Mouse (Mus musculus) embryonic facial prominence, embryonic 12.5 days (tissue): ENCODE measurements around the gene Ncoa6. TPM values are rescaled to one million over a fixed set of nuclear protein-coding genes. Genes with fewer than 3 reads are reported as not detected.

ENCODE experiments used
- ATAC-seq: fragments of 200-750 bp; cut with Nextera tagmentation; 2 replicates; pipeline ENCODE4 v1.8.0; 2017; ENCODE audit not compliant: insufficient number of reproducible peaks, insufficient read depth, low FRiP score, low TSS enrichment
- H3K27ac ChIP-seq: fragments of 300-500 bp; sonication (generic); 2 replicates; pipeline ENCODE4 v1.5.1; 2016; ENCODE audit warnings: mild to moderate bottlenecking
- H3K27me3 ChIP-seq: fragments of 300-500 bp; sonication (generic); 2 replicates; pipeline ENCODE4 v1.6.1; 2016; ENCODE audit warnings: mild to moderate bottlenecking, moderate library complexity
- H3K36me3 ChIP-seq: fragments of 300-500 bp; sonication (generic); 2 replicates; pipeline ENCODE4 v1.6.1; 2016; ENCODE audit warnings: mild to moderate bottlenecking
- H3K4me1 ChIP-seq: fragments of 300-500 bp; sonication (generic); 2 replicates; pipeline ENCODE4 v1.6.1; 2016
- H3K4me2 ChIP-seq: fragments of 300-500 bp; sonication (generic); replicated peaks from 2 replicates; pipeline ENCODE4 v1.6.1; 2016; ENCODE audit warnings: mild to moderate bottlenecking, moderate library complexity
- H3K4me3 ChIP-seq: fragments of 300-500 bp; sonication (generic); 2 replicates; pipeline ENCODE4 v1.5.1; 2016; ENCODE audit warnings: mild to moderate bottlenecking
- H3K9ac ChIP-seq: fragments of 300-500 bp; sonication (generic); 2 replicates; pipeline ENCODE4 v1.6.1; 2016; ENCODE audit warnings: mild to moderate bottlenecking, moderate library complexity
- H3K9me3 ChIP-seq: fragments of 300-500 bp; sonication (generic); 2 replicates; pipeline ENCODE4 v1.6.1; 2016; ENCODE audit warnings: mild to moderate bottlenecking, moderate library complexity
- WGBS: fragments of 180-500 bp; shearing (Covaris S2); methylation state at CpG from one replicate; pipeline ENCODE4 v1.1.7; 2016; 5-methylcytosine and 5-hydroxymethylcytosine counted together
- polyA plus RNA-seq: library from polyadenylated mRNA; unstranded; fragments of >200 nt; fragmentation: Nextera tagmentation; extraction: Ambion mirVana; gene quantifications from 2 replicates; pipeline ENCODE4 v1.2.1, GENCODE M21; 2016

Gene Ncoa6
- 27.3 and 28.2 TPM in 2 replicates for polyA plus RNA-seq

- Histone ChIP-seq H3K4me2 (peak within 1 kb of the TSS; percentile 62), H3K4me3 (peak within 1 kb of the TSS; percentile 86), H3K9me3 (no peaks in the 10 kb centered on the region), H3K27ac (peak within 1 kb of the TSS; percentile 90), H3K9ac (peak within 1 kb of the TSS; percentile 94), H3K4me1 (peaks cover 13% of the 10 kb centered on the region; the same call in 1 of the 2 replicates), H3K36me3 (no peaks in the 10 kb centered on the region), H3K27me3 (no peaks in the 10 kb centered on the region)
- peak; percentile 77 for ATAC-seq
- WGBS = under 1% methylated on average over 52 of the region's 72 CpGs
These were observed at the start of gene Ncoa6 for GRCm38 (mm10) chr2:155473570-155474088. Gene Ncoa6 (minus strand): TSS chr2:155473894.

DNA sequence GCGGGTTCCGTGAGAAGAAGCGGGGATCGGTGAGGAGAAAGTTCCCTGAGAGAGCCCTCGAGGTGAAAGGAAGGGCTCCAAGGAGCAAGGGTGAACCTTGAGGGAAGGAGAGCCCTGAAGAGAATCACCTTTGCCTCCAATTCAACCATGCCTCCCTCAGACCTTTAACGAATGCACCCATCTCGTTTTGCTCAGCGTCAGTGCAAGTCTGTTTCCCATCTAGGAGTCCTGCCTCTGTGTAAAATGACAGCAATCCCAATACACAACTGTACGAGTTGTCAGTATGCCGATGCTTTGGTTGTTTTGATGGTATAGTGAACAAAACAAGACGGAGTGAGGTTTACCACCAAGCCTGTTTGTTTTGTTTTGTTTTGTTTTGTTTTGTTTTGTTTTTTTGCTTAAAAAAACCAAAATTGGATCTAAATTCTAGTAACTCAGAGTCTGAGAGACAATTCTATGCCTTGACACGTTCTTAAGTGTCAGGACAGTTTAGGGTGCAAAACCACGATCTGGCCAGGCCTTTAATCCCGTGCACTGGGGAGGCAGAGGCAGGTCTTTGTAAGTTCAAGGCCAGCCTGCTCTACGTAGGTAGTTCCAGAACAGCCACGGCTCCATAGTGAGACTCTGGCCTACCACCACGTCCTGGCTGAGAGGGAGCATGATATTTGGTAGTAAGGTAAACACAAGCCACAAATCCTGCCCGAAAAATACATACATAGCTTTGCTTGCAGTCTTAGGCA, 45.0 kb upstream of the Ncoa6 start:
- no peak overlapping the region for H3K27ac ChIP-seq
- WGBS = 24% methylated on average over 18 of the region's 18 CpGs
- H3K9me3 ChIP-seq = no peaks in the 10 kb centered on the region
- peak overlapping the region; percentile 60 for H3K4me2 ChIP-seq
- peak overlapping the region; percentile 60 for H3K9ac ChIP-seq
- H3K4me3 ChIP-seq = peak overlapping the region; percentile 76
- peaks cover 3% of the 10 kb centered on the region; the same call in 1 of the 2 replicates for H3K4me1 ChIP-seq
- H3K36me3 ChIP-seq = no peaks in the 10 kb centered on the region
- peaks cover 21% of the 10 kb centered on the region for H3K27me3 ChIP-seq
- no peak for ATAC-seq

GRCm38 (mm10) chr2:155517455-155518423, 44.0 kb upstream of the Ncoa6 start, which contains the start of the genes Acss2 and Ggt7:
Gene Acss2 (plus strand): TSS chr2:155517948.
Gene Ggt7 (minus strand): TSS chr2:155518237.
- 4% methylated on average over 70 of the region's 70 CpGs for WGBS
- H3K9me3 ChIP-seq = no peaks in the 10 kb centered on the region
- H3K4me3 ChIP-seq = peak within 1 kb of the TSS; percentile 76
- H3K36me3 ChIP-seq = no peaks in the 10 kb centered on the region
- H3K4me2 ChIP-seq = peak within 1 kb of the TSS; percentile 60
- H3K4me1 ChIP-seq = peaks cover 3% of the 10 kb centered on the region; the same call in 1 of the 2 replicates
- peak; percentile 98 for ATAC-seq
- peaks cover 26% of the 10 kb centered on the region for H3K27me3 ChIP-seq
- H3K9ac ChIP-seq = peak within 1 kb of the TSS; percentile 60
- 0 out of 2 replicates have a peak within 1 kb of the TSS, but pooled peaks have one; percentile 36 for H3K27ac ChIP-seq

GRCm38 (mm10) chr2:155515941-155516340, 42.2 kb upstream of the Ncoa6 start:
- Histone ChIP-seq H3K9ac (no peak overlapping the region), H3K9me3 (no peaks in the 10 kb centered on the region), H3K27me3 (peaks cover 26% of the 10 kb centered on the region), H3K4me2 (no peak overlapping the region), H3K4me3 (no peak overlapping the region), H3K4me1 (peaks cover 3% of the 10 kb centered on the region; the same call in 1 of the 2 replicates), H3K36me3 (no peaks in the 10 kb centered on the region), H3K27ac (no peak overlapping the region)
- WGBS = 4% methylated on average over 1 of the region's 1 CpGs
- no peak for ATAC-seq

DNA sequence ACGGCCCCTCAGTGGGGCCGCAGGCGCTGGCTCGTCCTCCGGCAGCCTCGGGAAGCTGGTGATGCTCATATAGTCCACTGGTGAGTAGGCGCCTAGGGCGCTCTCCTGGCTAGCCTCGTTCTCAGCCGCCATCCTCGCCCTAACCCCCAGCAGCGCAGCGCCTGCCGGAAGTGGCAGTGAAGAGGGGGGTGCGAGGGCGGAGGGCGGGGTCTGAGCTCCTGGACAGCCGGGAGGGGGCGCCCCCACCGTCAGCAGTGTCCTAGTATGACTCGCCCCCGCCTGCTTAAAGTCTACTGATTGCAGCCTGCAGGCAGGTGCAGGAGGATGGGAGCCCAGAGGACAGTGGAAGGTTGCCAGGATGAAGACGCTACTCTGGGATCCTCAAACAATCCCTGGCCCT, 41.0 kb upstream of the Ncoa6 start:
- no peak overlapping the region for H3K27ac ChIP-seq
- ATAC-seq = no peak
- peak overlapping the region; percentile 42 for H3K4me3 ChIP-seq
- 2% methylated on average over 23 of the region's 23 CpGs for WGBS
- H3K9ac ChIP-seq = peak overlapping the region; percentile 52
- H3K4me2 ChIP-seq = peak overlapping the region; percentile 68
- peaks cover 3% of the 10 kb centered on the region; the same call in 1 of the 2 replicates for H3K4me1 ChIP-seq
- H3K36me3 ChIP-seq = no peaks in the 10 kb centered on the region
- H3K27me3 ChIP-seq = peaks cover 26% of the 10 kb centered on the region
- no peaks in the 10 kb centered on the region for H3K9me3 ChIP-seq

- Histone ChIP-seq H3K4me2 (0 out of 2 replicates have a peak overlapping the region, but pooled peaks have one; percentile 68), H3K27me3 (peaks cover 26% of the 10 kb centered on the region), H3K9me3 (no peaks in the 10 kb centered on the region), H3K4me1 (no peaks in the 10 kb centered on the region; the same call in 1 of the 2 replicates), H3K36me3 (no peaks in the 10 kb centered on the region), H3K9ac (no peak overlapping the region), H3K27ac (no peak overlapping the region), H3K4me3 (0 out of 2 replicates have a peak overlapping the region, but pooled peaks have one; percentile 42)
- ATAC-seq = no peak
- 60% methylated on average over 5 of the region's 5 CpGs for WGBS
These were observed 39.8 kb upstream of the Ncoa6 start for GRCm38 (mm10) chr2:155513543-155513942.

DNA sequence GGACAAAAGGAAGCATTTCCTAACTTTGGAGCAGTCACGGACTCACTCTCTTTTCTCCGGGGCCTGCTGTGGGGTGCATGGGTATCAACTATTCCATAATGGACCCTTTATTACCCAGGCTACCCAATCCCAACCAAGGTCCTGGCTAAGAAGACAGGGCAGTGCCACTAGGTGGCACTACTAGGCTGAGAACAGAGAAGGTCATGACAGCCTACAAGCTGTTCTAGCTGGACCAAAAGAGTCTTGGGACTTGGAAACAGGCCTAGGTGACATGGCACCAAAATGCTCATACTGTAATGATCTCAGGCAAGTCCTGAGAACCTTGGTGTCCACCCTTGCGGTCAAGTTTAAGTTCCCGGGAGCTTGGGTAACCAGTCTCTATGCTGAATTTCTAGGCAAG, 38.8 kb upstream of the Ncoa6 start:
- H3K4me1 ChIP-seq = no peaks in the 10 kb centered on the region; the same call in 1 of the 2 replicates
- H3K9me3 ChIP-seq = no peaks in the 10 kb centered on the region
- H3K27me3 ChIP-seq = peaks cover 26% of the 10 kb centered on the region
- H3K36me3 ChIP-seq = no peaks in the 10 kb centered on the region
- no peak overlapping the region for H3K4me2 ChIP-seq
- no peak overlapping the region for H3K27ac ChIP-seq
- WGBS = 43% methylated on average over 4 of the region's 4 CpGs
- no peak overlapping the region for H3K4me3 ChIP-seq
- ATAC-seq = no peak
- H3K9ac ChIP-seq = no peak overlapping the region

DNA sequence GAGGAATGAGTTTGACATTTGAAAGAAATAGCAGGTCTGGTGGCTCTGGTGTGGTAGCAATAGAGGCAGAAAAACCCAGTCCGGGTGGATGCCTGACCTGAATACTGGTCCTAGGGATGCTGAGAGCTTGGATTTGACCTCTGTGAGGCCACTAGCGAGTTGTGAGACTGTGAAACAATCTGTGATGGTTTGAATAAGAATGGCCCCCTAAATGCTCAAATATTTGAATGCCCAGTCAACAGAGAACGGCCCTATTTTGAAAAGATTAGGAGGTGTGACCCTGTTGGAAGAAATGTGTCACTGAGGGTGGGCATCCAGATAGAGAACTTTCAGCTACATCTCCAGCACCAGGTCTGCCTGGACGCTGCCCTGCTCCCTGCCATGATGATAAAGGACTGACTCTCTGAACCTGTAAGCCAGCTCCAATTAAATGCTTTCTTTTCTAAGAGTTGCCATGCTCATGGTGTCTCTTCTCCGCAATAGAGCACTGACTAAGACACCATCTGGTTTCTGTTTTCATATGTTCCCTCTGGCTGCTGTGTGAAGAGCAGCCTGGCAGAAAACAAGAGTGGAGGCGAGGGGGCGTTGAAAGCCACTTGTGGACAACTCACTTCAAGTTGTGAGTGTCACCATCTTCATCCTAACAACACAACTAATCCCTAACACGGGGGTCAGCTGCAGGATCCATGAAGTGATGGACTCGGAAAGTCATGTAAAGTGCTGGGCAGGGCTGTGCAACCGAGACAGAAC, 34.2 kb upstream of the Ncoa6 start:
- H3K27me3 ChIP-seq = no peaks in the 10 kb centered on the region
- H3K4me1 ChIP-seq = 0 out of 2 replicates have a peak, but pooled peaks cover 6% of the 10 kb centered on the region
- H3K4me2 ChIP-seq = no peak overlapping the region
- H3K9ac ChIP-seq = no peak overlapping the region
- WGBS = 71% methylated on average over 10 of the region's 10 CpGs
- no peak overlapping the region for H3K27ac ChIP-seq
- no peaks in the 10 kb centered on the region for H3K36me3 ChIP-seq
- no peaks in the 10 kb centered on the region for H3K9me3 ChIP-seq
- H3K4me3 ChIP-seq = no peak overlapping the region
- ATAC-seq = no peak

GRCm38 (mm10) chr2:155505811-155506210, 32.1 kb upstream of the Ncoa6 start:
- Histone ChIP-seq H3K4me3 (no peak overlapping the region), H3K9me3 (no peaks in the 10 kb centered on the region), H3K36me3 (no peaks in the 10 kb centered on the region), H3K27me3 (no peaks in the 10 kb centered on the region), H3K4me1 (0 out of 2 replicates have a peak, but pooled peaks cover 6% of the 10 kb centered on the region), H3K27ac (no peak overlapping the region), H3K9ac (no peak overlapping the region), H3K4me2 (no peak overlapping the region)
- ATAC-seq = no peak
- WGBS = 82% methylated on average over 9 of the region's 9 CpGs

GRCm38 (mm10) chr2:155504440-155505355, 31.0 kb upstream of the Ncoa6 start:
- no peaks in the 10 kb centered on the region for H3K36me3 ChIP-seq
- H3K4me2 ChIP-seq = no peak overlapping the region
- H3K4me1 ChIP-seq = 0 out of 2 replicates have a peak, but pooled peaks cover 6% of the 10 kb centered on the region
- no peak overlapping the region for H3K9ac ChIP-seq
- no peaks in the 10 kb centered on the region for H3K9me3 ChIP-seq
- H3K4me3 ChIP-seq = no peak overlapping the region
- 0 out of 2 replicates have a peak overlapping the region, but pooled peaks have one; percentile 5 for H3K27ac ChIP-seq
- peak; percentile 67; the same call in 1 of the 2 replicates for ATAC-seq
- 59% methylated on average over 13 of the region's 13 CpGs for WGBS
- no peaks in the 10 kb centered on the region for H3K27me3 ChIP-seq
